Mouse (Mus musculus): ENCODE measurements around the gene Cox20. TPM values are rescaled to one million over a fixed set of nuclear protein-coding genes. Genes with fewer than 3 reads are reported as not detected.
A peak's percentile ranks its signal among the peaks of the same experiment; 100 is the strongest.

Gene Cox20
- total RNA-seq, 1 experiment from 2014 or later, result 129 TPM

DNA sequence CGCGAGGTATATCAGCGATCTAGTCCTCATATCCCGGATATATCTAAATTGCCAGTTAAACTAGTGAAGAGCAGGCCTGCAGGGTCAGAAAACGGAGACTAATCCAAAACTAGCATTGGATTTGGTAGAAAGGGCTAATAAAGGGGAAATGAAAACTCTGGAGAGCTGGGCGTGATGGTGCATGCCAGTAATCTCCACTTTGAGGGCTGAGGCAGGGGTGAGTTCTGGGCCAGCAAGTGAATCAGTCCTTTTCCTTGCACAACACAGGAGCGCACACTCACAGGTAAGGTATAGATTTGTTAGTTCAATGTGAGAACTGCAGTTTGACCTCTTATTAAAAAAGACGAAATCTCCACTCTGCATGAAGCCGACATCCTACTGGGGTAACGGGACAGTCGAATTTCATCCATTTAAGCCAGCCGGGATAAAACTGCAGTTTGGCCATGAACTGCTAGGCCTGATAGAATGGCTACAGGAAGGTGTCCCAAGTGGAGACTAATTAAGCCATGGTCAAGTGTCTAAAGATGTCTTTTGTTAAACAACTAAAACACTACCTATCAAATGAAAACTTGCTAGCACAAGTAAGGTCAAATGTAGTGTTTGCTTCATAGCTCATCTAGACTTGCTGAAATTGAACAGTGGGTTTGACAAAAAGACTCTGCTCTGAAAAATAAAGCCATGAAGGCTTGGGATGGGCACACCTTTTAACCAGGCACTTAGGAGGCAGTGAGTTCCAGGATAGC, 536 bp downstream of the Cox20 start:
- ATAC-seq (ENCODE audit: extremely low read depth, insufficient number of reproducible peaks, low FRiP score, poor library complexity, severe bottlenecking), result no peak

DNA sequence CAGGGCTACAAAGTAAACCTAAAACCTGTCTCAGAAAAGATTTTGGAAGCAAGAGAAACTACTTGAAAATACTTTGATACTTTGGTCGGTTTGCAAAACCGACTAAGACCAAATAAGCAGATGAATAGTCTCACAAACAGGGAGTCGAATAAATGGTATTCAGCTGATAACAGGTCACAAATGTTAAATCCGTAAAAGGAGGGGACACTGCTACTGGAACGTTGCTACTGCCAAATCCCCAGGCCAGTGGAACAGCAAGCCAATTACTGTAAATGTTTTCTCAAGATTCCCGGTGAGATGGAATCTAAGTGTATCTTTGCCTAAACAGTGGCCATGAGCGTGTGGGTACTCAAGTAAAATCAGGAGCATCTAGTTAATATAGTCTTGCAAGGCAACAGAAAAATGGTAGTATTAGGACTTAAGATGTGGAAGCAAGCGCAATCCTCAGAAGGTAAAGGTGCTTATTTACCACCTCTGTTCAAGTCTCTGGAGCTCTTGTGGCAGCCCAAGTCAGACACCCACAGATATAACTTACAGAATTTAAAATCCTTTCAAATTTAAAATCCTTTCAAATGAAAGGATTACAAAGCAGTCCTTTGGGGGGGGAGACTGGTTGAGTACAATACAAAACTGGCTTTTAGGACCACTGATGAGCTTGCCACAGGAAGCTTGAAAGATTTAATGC, 1.2 kb downstream of the Cox20 start:
- ATAC-seq (ENCODE audit: extremely low read depth, insufficient number of reproducible peaks, low FRiP score, poor library complexity, severe bottlenecking), result no peak

DNA sequence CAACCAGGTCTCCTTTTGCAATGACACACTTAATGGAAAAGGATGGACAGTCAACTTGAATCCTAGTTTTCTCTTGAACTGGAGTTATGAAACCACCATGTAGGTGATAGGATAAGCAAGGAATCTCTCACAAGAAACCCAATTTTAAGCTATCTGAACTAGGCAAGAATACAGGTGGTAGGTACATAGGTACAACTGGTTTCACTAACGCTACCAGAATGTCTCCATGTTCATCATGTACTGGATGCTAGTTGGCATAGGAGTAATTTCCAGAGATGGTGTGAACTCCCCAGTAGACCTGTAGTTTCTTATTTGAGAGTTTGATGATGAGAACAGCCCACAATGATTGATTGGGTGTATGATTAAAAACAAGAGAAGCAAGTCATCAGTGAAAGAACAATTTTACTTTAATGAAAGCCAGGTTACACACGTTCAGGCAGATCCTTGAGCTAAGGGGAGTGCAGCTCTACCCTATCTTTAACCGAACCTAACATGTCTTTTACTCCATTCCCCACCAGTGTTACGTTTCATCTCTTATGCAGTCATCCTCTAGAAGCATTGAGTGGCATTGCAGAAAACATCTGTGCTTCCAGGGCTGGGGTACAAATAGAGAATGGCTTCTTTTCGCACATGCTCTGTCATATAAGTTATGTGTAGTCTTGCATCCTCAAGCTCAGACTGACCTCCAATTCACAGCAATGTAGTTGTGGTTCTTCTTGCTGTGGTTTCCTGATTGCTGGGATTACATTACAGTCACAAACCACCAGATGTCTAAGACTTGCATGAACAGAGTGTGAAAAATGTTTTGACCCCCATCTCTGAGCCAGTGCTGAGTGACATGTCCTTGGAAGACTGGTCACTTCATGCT, 2.0 kb downstream of the Cox20 start:
- ATAC-seq (ENCODE audit: extremely low read depth, insufficient number of reproducible peaks, low FRiP score, poor library complexity, severe bottlenecking), result no peak

- ATAC-seq (ENCODE audit: extremely low read depth, insufficient number of reproducible peaks, low FRiP score, poor library complexity, severe bottlenecking), result no peak
These were observed 2.9 kb downstream of the Cox20 start for GRCm38 (mm10) chr1:178321730-178322357.

DNA sequence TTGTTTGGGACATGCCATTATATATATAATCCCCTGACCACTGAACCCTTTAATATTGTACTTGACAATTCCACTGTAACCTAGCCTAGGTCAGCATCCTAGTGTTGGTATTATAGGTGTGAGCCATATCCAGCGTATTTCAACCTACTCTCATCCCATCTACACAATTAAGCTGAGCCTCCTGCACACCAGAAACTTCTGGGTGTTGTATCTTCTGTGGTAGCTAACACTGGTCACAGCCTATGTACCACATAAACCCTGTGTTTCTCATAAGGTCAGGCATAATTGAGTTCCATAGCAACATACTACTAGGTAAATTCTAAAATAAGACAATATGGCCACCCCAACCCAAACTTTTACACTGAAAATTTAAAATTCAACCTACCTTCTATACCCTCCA, 4.3 kb downstream of the Cox20 start:
- ATAC-seq (ENCODE audit: extremely low read depth, insufficient number of reproducible peaks, low FRiP score, poor library complexity, severe bottlenecking), result no peak

DNA sequence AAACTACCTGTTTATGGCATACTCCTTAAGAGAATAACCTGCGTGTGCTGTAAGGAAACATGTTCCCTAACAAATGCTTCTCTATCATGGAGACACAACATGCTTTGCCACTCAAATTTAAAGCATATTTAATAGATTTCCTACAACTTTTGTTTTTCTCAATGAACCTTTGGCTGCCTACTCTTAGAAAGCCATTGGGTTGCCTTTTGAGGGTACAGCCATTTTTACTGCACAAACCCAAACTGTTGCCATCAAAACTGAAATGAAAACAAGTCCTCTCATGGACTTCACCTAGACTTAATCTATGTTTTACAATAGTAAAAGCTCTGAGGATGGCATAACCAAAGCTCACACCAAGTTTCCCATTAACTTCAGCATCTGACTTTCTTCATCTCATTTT, 5.6 kb downstream of the Cox20 start:
- ATAC-seq (ENCODE audit: extremely low read depth, insufficient number of reproducible peaks, low FRiP score, poor library complexity, severe bottlenecking), result no peak

- ATAC-seq (ENCODE audit: extremely low read depth, insufficient number of reproducible peaks, low FRiP score, poor library complexity, severe bottlenecking), result no peak
These were observed 7.4 kb downstream of the Cox20 start for GRCm38 (mm10) chr1:178326357-178326756.

GRCm38 (mm10) chr1:178326950-178327349, 8.0 kb downstream of the Cox20 start:
- no peak for ATAC-seq (ENCODE audit: extremely low read depth, insufficient number of reproducible peaks, low FRiP score, poor library complexity, severe bottlenecking)

DNA sequence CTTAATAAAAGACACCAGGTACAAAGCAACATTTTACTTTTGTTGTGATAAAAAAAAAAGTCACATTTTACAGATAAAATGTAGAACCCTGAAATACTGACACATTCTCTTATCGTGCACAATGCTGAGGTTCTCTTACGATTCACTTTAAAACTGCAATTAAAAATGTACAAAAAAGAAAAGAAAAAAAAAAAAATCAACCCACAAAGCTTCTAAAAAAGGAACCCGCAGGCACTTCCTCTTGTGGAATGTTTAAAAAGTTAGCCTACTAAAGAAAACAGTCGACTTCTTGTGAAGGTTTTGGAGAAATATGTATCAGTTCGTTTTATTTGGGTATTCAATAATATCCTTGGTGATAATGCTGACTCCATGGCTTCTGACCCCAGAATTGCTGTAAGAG, 10.1 kb downstream of the Cox20 start:
- no peak for ATAC-seq (ENCODE audit: extremely low read depth, insufficient number of reproducible peaks, low FRiP score, poor library complexity, severe bottlenecking)

- no peak for ATAC-seq (ENCODE audit: extremely low read depth, insufficient number of reproducible peaks, low FRiP score, poor library complexity, severe bottlenecking)
These were observed 11.0 kb downstream of the Cox20 start for GRCm38 (mm10) chr1:178329946-178330345.

- no peak for ATAC-seq (ENCODE audit: extremely low read depth, insufficient number of reproducible peaks, low FRiP score, poor library complexity, severe bottlenecking)
These were observed 16.9 kb downstream of the Cox20 start for GRCm38 (mm10) chr1:178335860-178336261.

GRCm38 (mm10) chr1:178336289-178336775, 17.4 kb downstream of the Cox20 start:
- ATAC-seq (ENCODE audit: extremely low read depth, insufficient number of reproducible peaks, low FRiP score, poor library complexity, severe bottlenecking), result peak; percentile 60

DNA sequence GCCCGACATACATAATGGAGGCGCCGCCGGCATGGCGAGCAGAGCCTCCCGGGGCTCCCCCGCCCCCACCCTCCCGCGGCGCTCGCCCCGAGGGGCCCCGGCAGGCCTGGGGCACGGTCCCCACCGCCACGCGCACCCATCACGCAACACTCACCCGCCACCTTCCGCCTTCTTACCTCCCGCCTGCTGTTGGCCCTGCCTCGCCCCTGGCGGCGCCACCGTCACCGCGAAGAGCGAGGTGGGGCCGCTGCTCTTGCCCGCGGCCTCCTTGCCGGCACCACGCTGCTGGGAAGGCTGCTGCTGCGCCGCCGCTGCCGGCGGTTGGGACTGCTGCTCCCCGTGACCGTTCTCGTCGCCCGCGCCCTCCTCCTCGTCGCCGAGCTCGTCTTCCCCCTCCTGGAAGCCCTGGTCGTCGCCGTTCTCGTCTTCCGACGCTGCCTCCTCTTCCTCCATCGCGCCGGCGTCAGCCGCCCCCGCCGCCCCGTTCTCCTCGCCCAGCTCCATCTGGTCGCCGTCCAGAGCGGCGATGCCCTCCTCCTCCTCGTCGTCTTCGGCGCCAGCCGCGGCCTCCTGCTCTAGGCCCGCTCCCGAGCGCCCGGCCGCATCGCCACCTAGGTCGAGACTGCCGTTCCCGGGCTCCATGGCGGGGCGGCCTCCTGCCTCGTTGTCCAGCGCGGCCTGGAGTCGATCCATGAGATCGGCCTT, 18.0 kb downstream of the Cox20 start:
- peak; percentile 33 for ATAC-seq (ENCODE audit: extremely low read depth, insufficient number of reproducible peaks, low FRiP score, poor library complexity, severe bottlenecking)

DNA sequence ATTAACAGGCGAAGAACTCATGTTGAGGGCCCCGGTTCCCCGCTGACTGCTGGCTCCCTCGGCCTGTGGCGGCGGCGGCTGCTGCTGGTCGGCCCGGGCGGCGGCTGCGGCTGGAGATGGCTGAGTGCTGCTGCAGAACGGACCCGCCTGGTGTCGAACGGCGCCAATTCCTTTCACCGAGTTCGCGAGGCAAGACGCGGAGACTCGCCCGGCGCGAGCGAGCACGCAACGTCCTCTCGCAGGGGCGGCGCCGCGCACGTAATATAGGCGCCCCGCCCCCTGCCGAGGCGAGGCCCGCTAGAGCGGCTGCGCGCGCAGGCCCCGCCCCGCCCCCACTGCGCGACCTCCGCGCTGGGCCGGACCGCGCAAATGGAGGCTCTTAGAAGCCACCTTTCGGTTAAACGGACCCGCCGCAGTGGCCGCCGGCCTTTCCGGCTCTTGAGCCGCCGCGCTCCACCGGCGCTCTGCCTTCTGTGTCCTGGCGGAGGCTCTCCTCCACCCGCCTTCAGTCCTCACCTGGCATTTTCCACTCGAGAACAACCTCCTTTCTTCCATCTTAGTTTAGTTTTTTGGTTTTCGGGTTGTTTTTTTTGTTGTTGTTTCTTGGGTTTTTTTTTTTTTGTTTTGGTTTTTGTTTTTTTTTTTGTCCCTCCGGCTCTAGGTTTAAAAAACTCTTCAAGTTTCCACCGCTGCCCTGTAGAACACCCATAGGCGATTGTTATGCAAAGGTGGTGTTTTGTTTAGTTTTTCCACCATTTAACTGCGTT, 18.8 kb downstream of the Cox20 start, which contains the start of gene Hnrnpu:
Hnrnpu (minus strand) TSS at position 247 of the 767 bp plus-strand sequence.
- ATAC-seq (ENCODE audit: extremely low read depth, insufficient number of reproducible peaks, low FRiP score, poor library complexity, severe bottlenecking), result peak; percentile 88

DNA sequence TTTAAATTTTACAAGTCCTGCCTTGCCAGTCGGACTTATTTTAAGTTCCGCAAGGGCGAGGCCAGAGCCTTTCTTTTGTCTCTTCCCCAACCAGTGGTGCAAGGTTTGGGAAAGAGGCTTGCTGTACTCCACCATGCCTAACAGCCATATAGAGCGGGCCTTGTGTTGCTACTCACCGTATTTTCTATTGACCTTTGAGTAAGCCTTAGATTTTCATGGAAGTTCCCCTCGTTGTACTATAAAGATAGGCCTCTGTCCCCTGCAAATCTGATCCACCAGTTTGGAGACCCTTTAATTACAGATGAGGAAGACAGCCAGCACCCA, 19.4 kb downstream of the Cox20 start:
- no peak for ATAC-seq (ENCODE audit: extremely low read depth, insufficient number of reproducible peaks, low FRiP score, poor library complexity, severe bottlenecking)

- ATAC-seq (ENCODE audit: extremely low read depth, insufficient number of reproducible peaks, low FRiP score, poor library complexity, severe bottlenecking), result no peak
These were observed 21.3 kb downstream of the Cox20 start for GRCm38 (mm10) chr1:178340213-178340612.

- no peak for ATAC-seq (ENCODE audit: extremely low read depth, insufficient number of reproducible peaks, low FRiP score, poor library complexity, severe bottlenecking)
These were observed 22.5 kb downstream of the Cox20 start for GRCm38 (mm10) chr1:178341435-178341834.

DNA sequence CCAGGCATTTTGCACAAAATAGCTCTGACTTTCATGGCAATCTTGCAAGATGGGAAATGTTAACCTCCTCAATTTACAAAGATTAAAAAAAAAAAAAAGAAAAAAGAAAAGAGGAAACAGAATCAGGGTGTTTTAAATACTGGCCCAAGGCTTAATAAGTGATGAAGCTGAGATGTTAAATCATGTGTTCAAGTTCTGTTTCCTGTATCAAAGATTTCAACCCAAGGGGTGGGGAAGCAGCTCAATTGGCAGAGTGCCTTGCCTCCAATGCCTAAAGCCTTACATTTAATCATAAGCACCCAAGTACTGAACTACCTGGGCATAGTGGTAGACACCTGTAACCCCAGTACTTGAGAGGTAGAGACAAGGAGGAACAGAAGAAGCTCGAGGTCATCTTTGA, 23.1 kb downstream of the Cox20 start:
- ATAC-seq (ENCODE audit: extremely low read depth, insufficient number of reproducible peaks, low FRiP score, poor library complexity, severe bottlenecking), result no peak
